Mouse (Mus musculus) liver, embryonic 18 days (tissue): Measurements from ENCODE around the gene Olfr180. TPM values are rescaled to one million over a fixed set of nuclear protein-coding genes. Genes with fewer than 3 reads are reported as not detected.

ENCODE experiments used
- polyA plus RNA-seq: library from polyadenylated mRNA; depleted of rRNA; stranded (reverse); fragments of >200 nt; gene quantifications from 2 replicates; pipeline ENCODE4 v1.2.3, GENCODE M21; 2012; rRNA removed

Gene Olfr180
- not detected in 2 replicates for polyA plus RNA-seq

GRCm38 (mm10) chr16:58929292-58929691 is at the start of gene Olfr180:
Gene Olfr180 (minus strand): TSS chr16:58929392.

GRCm38 (mm10) chr16:58928655-58929054 is 537 bp downstream of the Olfr180 start, which contains the start of gene Olfr181:
Gene Olfr181 (minus strand): TSS chr16:58928755.

GRCm38 (mm10) chr16:58891963-58892362 is 37.2 kb downstream of the Olfr180 start, which contains the start of gene Olfr178:
Gene Olfr178 (minus strand): TSS chr16:58892063.

GRCm38 (mm10) chr16:58874668-58875067 is 54.5 kb downstream of the Olfr180 start, which contains the start of gene Olfr177:
Gene Olfr177 (minus strand): TSS chr16:58874768.

Other genes with a start within 250 kb of the Olfr180 start
- 0.14 and 0.16 TPM in 2 replicates for gene Gpr15, start 210.3 kb downstream of the Olfr180 start, polyA plus RNA-seq
- 16.7 and 17.5 TPM in 2 replicates for gene Cldnd1, start 201.5 kb downstream of the Olfr180 start, polyA plus RNA-seq
- not detected in 2 replicates for gene Olfr172, start 166.2 kb downstream of the Olfr180 start, polyA plus RNA-seq
- not detected in 2 replicates for gene Olfr173, start 129.1 kb downstream of the Olfr180 start, polyA plus RNA-seq
- gene Olfr175-ps1, start 102.6 kb downstream of the Olfr180 start, polyA plus RNA-seq: not detected in 2 replicates
- gene Olfr177, start 54.6 kb downstream of the Olfr180 start, polyA plus RNA-seq: not detected in 2 replicates
- not detected in 2 replicates for gene Olfr178, start 37.3 kb downstream of the Olfr180 start, polyA plus RNA-seq
- not detected in 2 replicates for gene Olfr181, start 637 bp downstream of the Olfr180 start, polyA plus RNA-seq
- gene Olfr183, start 66.0 kb upstream of the Olfr180 start, polyA plus RNA-seq: not detected in 2 replicates
- not detected in 2 replicates for gene Olfr186, start 100.9 kb upstream of the Olfr180 start, polyA plus RNA-seq
- not detected in 2 replicates for gene Olfr187, start 110.4 kb upstream of the Olfr180 start, polyA plus RNA-seq
- gene Olfr190, start 148.6 kb upstream of the Olfr180 start, polyA plus RNA-seq: not detected in 2 replicates
- gene Olfr191, start 160.4 kb upstream of the Olfr180 start, polyA plus RNA-seq: not detected in 2 replicates
- not detected in 2 replicates for gene Olfr193, start 182.5 kb upstream of the Olfr180 start, polyA plus RNA-seq
- not detected in 2 replicates for gene Olfr194, start 191.7 kb upstream of the Olfr180 start, polyA plus RNA-seq
- gene Olfr195, start 217.7 kb upstream of the Olfr180 start, polyA plus RNA-seq: not detected in 2 replicates
- not detected in 2 replicates for gene Olfr196, start 241.1 kb upstream of the Olfr180 start, polyA plus RNA-seq